ENCODE assay signal across 14 mouse cellular contexts in the genomic region with DNA sequence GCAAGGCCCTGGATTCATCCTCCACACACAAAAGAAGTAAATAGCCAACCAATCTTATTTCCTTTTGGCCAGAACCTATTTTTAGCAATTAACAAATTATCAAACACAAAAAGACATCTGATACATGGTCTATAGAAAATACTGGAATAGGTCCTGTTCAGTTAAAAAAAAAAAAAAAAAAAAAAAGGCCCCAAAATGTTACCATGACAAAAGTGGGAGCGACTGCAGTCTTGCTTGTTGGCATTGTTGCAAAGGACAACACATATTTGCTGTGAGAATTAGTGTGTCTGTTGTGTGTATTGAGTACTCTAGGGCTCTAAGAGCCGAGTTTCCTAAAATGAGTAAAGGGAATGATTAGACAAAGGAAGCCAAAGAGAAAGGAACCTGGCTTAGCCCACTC.
"Had no signal": no experiment of that assay in that cellular context is flagged by ENCODE, and none has a peak within 500 bp of the region (broad histone marks: within the 10 kb centered on the region; RNA-seq: fewer than 3 reads in every experiment).

No protein-coding gene starts in this region.

- H3K27ac ChIP-seq: lung, embryonic 15.5 days; midbrain, embryonic 10.5 days; midbrain, embryonic 12.5 days; neural tube, embryonic 12.5 days; stomach, embryonic 15.5 days; stomach, postnatal 0 days had no signal

- H3K9ac ChIP-seq: stomach, embryonic 15.5 days had no signal

- DNase-seq: liver, postnatal 0 days; lung, adult 2 months; lung, postnatal 4 days; right cerebral cortex, postnatal 14 days; thymus, adult 2 months; thymus, postnatal 25 days; thymus, postnatal 4 days had no signal

- H3K27me3 ChIP-seq: liver, embryonic 15.5 days; lung, embryonic 15.5 days; midbrain, embryonic 12.5 days; neural tube, embryonic 12.5 days; stomach, embryonic 15.5 days had no signal

- H3K9me3 ChIP-seq: liver, embryonic 15.5 days; lung, embryonic 15.5 days; midbrain, embryonic 10.5 days; midbrain, embryonic 12.5 days; neural tube, embryonic 12.5 days; stomach, embryonic 15.5 days had no signal

- H3K36me3 ChIP-seq: liver, embryonic 15.5 days; stomach, embryonic 15.5 days had no signal
